Mouse (Mus musculus): ENCODE results near the gene Gapt. TPM values are rescaled to one million over a fixed set of nuclear protein-coding genes. Genes with fewer than 3 reads are reported as not detected.
"Not testable (repeated sequence)": the region's sequence is repeated elsewhere in the genome, so short reads cannot be mapped to it uniquely, and the experiment has no call there.

Gene Gapt
- polyA plus RNA-seq, 1 experiment from 2014 or later = 0.10 TPM

DNA sequence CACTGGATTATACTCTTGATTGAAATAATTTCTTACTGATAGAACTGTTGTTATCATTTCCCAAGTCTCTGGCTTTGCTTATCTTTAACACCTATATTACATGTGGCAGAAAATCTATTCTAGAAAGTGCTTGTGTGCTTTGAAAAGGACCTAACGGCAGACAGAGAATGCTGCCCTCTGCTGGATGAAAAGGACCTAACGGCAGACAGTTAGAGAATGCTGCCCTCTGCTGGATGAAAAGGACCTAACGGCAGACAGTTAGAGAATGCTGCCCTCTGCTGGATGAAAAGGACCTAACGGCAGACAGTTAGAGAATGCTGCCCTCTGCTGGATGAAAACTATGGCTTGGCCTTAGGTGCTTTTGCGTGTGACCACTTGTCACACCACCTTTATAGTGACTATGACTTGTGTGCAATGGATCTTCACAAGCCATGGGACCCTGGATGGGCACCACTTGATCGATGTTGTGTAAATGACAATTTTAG is 11.6 kb upstream of the Gapt start:
- H3K9ac ChIP-seq (ENCODE audit: low read depth, low read length); H3K9me3 ChIP-seq (replicated peaks; ENCODE audit: control insufficient read depth, low read length); H3K27ac ChIP-seq (ENCODE audit: low read depth, low read length); H3K36me3 ChIP-seq (ENCODE audit: control insufficient read depth, insufficient read depth, low read length); H3K27me3 ChIP-seq (ENCODE audit: control insufficient read depth, insufficient read depth, low read length); ATAC-seq (replicated peaks; ENCODE audit: insufficient number of reproducible peaks, low FRiP score, low TSS enrichment); H3K4me1 ChIP-seq (ENCODE audit: control insufficient read depth, insufficient read depth, low read length); H3K4me2 ChIP-seq; H3K4me3 ChIP-seq (ENCODE audit: low read depth, low read length): not testable (repeated sequence)
- WGBS (ENCODE audit: insufficient replicate concordance) = 57% methylated on average over 6 of the region's 6 CpGs

DNA sequence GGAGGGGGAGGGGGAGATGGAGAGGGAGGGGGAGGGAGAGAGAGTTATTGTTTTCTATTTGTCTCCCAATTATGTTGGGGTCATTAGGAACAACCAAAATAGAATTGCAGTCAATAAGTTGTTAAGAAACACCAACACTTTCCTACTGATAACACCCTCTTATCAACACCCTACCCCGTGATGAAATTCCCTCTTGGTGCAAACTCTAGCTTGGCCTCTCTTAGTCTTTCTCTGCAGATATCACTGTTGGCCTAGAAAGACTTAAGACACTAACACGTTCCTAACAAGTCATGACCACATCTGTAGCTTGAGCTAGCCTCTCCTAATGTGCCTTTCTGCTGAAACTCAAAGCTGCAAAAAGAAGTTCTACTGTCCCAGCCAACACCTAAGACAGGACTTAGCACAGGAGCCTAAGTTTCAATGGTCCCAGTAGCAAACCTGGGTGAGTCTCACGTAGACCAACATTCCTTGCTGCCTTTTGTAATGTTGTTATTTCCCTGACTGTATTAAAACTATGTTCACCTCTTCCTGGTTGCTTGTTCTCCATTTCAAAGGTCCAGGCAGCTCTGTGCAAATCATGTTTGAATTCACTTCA is 11.1 kb upstream of the Gapt start:
- no peak overlapping the region for H3K9ac ChIP-seq (ENCODE audit: low read depth, low read length)
- H3K36me3 ChIP-seq (ENCODE audit: control insufficient read depth, insufficient read depth, low read length) = no peaks in the 10 kb centered on the region
- 53% methylated on average over 3 of the region's 3 CpGs for WGBS (ENCODE audit: insufficient replicate concordance)
- H3K9me3 ChIP-seq (replicated peaks; ENCODE audit: control insufficient read depth, low read length) = no peaks in the 10 kb centered on the region
- no peaks in the 10 kb centered on the region for H3K4me1 ChIP-seq (ENCODE audit: control insufficient read depth, insufficient read depth, low read length)
- no peak for ATAC-seq (replicated peaks; ENCODE audit: insufficient number of reproducible peaks, low FRiP score, low TSS enrichment)
- no peak overlapping the region for H3K4me3 ChIP-seq (ENCODE audit: low read depth, low read length)
- H3K27ac ChIP-seq (ENCODE audit: low read depth, low read length) = no peak overlapping the region
- no peaks in the 10 kb centered on the region for H3K27me3 ChIP-seq (ENCODE audit: control insufficient read depth, insufficient read depth, low read length)
- no peak overlapping the region for H3K4me2 ChIP-seq

DNA sequence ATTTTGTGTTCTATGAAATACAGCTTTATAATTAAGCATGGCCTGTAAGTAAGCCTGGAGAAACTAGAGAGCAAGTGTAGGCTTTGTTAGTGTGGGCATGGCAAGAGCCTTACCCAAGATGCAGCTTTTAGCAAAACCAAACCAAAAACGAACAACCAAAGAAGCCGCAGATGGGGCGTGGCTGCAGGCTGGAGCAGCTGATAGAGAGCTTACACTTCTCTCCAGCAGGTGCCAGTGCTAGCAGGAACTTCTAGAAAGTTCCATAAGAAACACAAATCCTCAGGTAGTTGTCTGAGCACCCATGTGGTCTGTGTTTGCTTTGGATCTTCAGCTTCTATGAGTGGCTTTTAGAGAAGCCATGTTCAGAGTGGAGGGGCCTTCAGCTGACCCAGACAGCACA is 9.5 kb upstream of the Gapt start:
- Histone ChIP-seq H3K4me3 (ENCODE audit: low read depth, low read length) (no peak overlapping the region), H3K27ac (ENCODE audit: low read depth, low read length) (no peak overlapping the region), H3K36me3 (ENCODE audit: control insufficient read depth, insufficient read depth, low read length) (no peaks in the 10 kb centered on the region), H3K4me2 (no peak overlapping the region), H3K9me3 (replicated peaks; ENCODE audit: control insufficient read depth, low read length) (no peaks in the 10 kb centered on the region), H3K9ac (ENCODE audit: low read depth, low read length) (no peak overlapping the region), H3K4me1 (ENCODE audit: control insufficient read depth, insufficient read depth, low read length) (no peaks in the 10 kb centered on the region), H3K27me3 (ENCODE audit: control insufficient read depth, insufficient read depth, low read length) (no peaks in the 10 kb centered on the region)
- 87% methylated on average over 3 of the region's 3 CpGs for WGBS (ENCODE audit: insufficient replicate concordance)
- ATAC-seq (replicated peaks; ENCODE audit: insufficient number of reproducible peaks, low FRiP score, low TSS enrichment) = no peak

DNA sequence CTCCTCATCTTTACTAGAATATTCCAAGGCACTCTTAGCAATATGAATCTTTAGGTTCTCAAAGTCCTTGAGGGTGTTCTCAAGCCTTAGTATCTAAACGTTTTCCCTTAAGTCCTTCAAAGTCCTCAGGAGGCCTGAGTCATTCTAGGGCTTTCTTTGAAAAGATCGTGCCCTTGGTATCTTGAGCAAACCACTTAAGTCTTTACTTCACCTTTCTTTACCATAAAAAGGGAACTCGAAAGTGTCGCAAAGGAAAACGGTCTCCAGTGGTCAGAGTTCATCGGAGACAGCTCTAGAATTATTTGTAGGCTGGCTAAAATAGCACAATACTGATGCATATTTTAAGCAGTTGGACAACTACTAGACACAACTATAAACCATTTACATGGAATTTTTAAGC is 6.7 kb upstream of the Gapt start:
- no peaks in the 10 kb centered on the region for H3K27me3 ChIP-seq (ENCODE audit: control insufficient read depth, insufficient read depth, low read length)

DNA sequence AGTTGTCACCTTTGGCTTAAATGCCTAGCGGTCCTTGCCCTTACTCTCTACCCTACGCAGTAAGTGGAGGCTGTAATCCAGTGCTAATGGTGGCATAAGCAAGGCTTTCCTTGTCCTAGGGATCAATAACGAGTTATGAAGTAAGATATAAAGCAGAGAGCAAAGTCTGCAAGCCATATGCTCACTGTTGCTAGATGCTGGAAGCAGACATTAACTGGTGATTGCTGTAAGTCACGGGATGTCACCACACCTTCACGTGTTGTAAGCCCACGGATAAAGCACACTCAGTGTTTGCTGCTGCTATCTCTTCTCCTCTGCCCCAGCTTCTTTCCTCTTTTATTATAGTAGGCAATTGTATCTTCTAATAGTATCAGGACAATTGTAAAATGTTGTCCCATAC is 5.9 kb downstream of the Gapt start:
- WGBS (ENCODE audit: insufficient replicate concordance) = 80% methylated on average over 6 of the region's 6 CpGs
- H3K4me1 ChIP-seq (ENCODE audit: control insufficient read depth, insufficient read depth, low read length) = no peaks in the 10 kb centered on the region
- no peak for ATAC-seq (replicated peaks; ENCODE audit: insufficient number of reproducible peaks, low FRiP score, low TSS enrichment)

More for the DNA sequence above, 6.7 kb upstream of the Gapt start:
- no peak for ATAC-seq (replicated peaks; ENCODE audit: insufficient number of reproducible peaks, low FRiP score, low TSS enrichment)
- Histone ChIP-seq H3K36me3 (ENCODE audit: control insufficient read depth, insufficient read depth, low read length) (no peaks in the 10 kb centered on the region), H3K4me1 (ENCODE audit: control insufficient read depth, insufficient read depth, low read length) (no peaks in the 10 kb centered on the region), H3K4me2 (no peak overlapping the region), H3K9me3 (replicated peaks; ENCODE audit: control insufficient read depth, low read length) (no peaks in the 10 kb centered on the region), H3K27ac (ENCODE audit: low read depth, low read length) (no peak overlapping the region), H3K4me3 (ENCODE audit: low read depth, low read length) (no peak overlapping the region), H3K9ac (ENCODE audit: low read depth, low read length) (no peak overlapping the region)
- WGBS (ENCODE audit: insufficient replicate concordance) = 75% methylated on average over 6 of the region's 6 CpGs

DNA sequence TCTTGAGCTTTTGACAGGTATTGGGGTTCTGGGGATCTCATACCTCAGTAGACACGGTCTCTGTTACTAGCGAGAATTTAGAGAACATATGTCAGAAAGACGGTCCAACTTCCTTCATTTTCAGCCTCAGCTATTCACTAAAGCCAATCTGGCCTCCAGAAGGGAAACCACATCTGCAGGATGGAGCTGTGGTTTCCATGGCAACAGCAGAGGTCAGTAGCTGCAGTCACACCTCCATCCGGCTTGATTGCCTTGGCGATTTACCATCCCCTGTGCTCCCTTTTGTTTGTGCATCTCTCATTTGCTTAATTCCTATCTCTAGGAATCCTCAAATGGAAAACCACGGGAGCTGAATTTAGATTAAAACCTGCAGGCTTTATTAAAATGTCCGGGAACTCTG is 10.3 kb downstream of the Gapt start:
- H3K27ac ChIP-seq (ENCODE audit: low read depth, low read length) = no peak overlapping the region
- 50% methylated on average over 7 of the region's 7 CpGs for WGBS (ENCODE audit: insufficient replicate concordance)

More for the DNA sequence above, 5.9 kb downstream of the Gapt start:
- no peak overlapping the region for H3K4me2 ChIP-seq
- H3K4me3 ChIP-seq (ENCODE audit: low read depth, low read length) = no peak overlapping the region
- no peak overlapping the region for H3K9ac ChIP-seq (ENCODE audit: low read depth, low read length)
- no peak overlapping the region for H3K27ac ChIP-seq (ENCODE audit: low read depth, low read length)
- H3K9me3 ChIP-seq (replicated peaks; ENCODE audit: control insufficient read depth, low read length) = no peaks in the 10 kb centered on the region
- H3K36me3 ChIP-seq (ENCODE audit: control insufficient read depth, insufficient read depth, low read length) = no peaks in the 10 kb centered on the region
- H3K27me3 ChIP-seq (ENCODE audit: control insufficient read depth, insufficient read depth, low read length) = no peaks in the 10 kb centered on the region

DNA sequence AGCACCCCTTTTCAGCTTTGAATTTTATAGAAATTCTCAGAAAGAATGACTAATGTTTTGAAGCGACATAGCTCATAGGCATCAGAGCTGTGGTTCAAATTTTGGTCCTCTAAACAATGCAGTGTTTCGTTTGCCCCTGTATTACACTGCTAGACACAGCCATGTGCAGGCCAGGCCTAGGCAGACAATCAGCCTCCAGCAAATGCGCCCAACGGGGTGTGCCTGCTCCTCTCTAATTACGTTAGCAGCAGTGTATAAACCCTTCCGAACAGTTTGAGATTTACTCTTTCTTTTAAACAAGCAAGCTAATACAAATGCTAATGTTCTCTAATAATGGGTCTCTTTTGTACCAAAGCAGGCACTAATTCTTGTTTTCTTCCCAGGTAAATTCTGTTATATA is 14.4 kb downstream of the Gapt start:
- Histone ChIP-seq H3K36me3 (ENCODE audit: control insufficient read depth, insufficient read depth, low read length) (no peaks in the 10 kb centered on the region), H3K4me2 (no peak overlapping the region), H3K4me3 (ENCODE audit: low read depth, low read length) (no peak overlapping the region), H3K9ac (ENCODE audit: low read depth, low read length) (no peak overlapping the region), H3K4me1 (ENCODE audit: control insufficient read depth, insufficient read depth, low read length) (no peaks in the 10 kb centered on the region), H3K9me3 (replicated peaks; ENCODE audit: control insufficient read depth, low read length) (no peaks in the 10 kb centered on the region), H3K27me3 (ENCODE audit: control insufficient read depth, insufficient read depth, low read length) (no peaks in the 10 kb centered on the region), H3K27ac (ENCODE audit: low read depth, low read length) (no peak overlapping the region)
- WGBS (ENCODE audit: insufficient replicate concordance) = 81% methylated on average over 6 of the region's 6 CpGs
- ATAC-seq (replicated peaks; ENCODE audit: insufficient number of reproducible peaks, low FRiP score, low TSS enrichment) = no peak

More for the DNA sequence above, 10.3 kb downstream of the Gapt start:
- Histone ChIP-seq H3K4me3 (ENCODE audit: low read depth, low read length) (no peak overlapping the region), H3K4me2 (no peak overlapping the region), H3K9ac (ENCODE audit: low read depth, low read length) (no peak overlapping the region), H3K4me1 (ENCODE audit: control insufficient read depth, insufficient read depth, low read length) (no peaks in the 10 kb centered on the region), H3K9me3 (replicated peaks; ENCODE audit: control insufficient read depth, low read length) (no peaks in the 10 kb centered on the region), H3K27me3 (ENCODE audit: control insufficient read depth, insufficient read depth, low read length) (no peaks in the 10 kb centered on the region), H3K36me3 (ENCODE audit: control insufficient read depth, insufficient read depth, low read length) (no peaks in the 10 kb centered on the region)
- ATAC-seq (replicated peaks; ENCODE audit: insufficient number of reproducible peaks, low FRiP score, low TSS enrichment) = no peak

DNA sequence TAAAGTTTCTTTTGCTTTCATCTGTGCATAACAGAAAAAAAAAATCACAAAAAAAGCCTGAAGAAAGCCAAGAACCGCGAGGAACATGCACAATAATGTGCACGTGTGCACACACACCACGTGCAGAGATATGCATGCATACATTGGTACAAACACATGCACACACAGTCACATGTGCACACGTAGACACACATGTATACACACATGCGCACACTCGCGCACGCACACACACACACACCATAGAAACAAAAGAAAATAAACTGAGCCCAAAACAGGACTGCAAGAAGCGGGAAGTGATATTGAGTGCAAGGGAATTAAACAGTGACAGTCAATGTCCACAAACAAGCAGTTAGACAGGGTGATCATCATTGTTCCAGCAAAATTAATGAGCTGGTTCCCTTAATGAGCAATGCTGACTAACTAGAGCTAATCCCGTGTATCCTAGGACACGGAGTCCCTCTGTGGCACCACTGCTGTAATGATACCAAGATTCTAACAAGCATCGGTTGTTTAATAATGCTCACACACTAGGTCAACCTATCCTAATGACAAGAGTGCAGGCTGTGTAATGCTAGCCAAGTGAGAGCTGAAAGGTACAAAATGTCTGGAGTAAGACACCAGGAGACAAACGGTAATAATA is 23.9 kb downstream of the Gapt start:
- WGBS (ENCODE audit: insufficient replicate concordance) = 88% methylated on average over 14 of the region's 14 CpGs
- no peak overlapping the region for H3K4me3 ChIP-seq (ENCODE audit: low read depth, low read length)
- H3K27me3 ChIP-seq (ENCODE audit: control insufficient read depth, insufficient read depth, low read length) = no peaks in the 10 kb centered on the region
- H3K4me1 ChIP-seq (ENCODE audit: control insufficient read depth, insufficient read depth, low read length) = no peaks in the 10 kb centered on the region
- no peak overlapping the region for H3K9ac ChIP-seq (ENCODE audit: low read depth, low read length)
- no peaks in the 10 kb centered on the region for H3K36me3 ChIP-seq (ENCODE audit: control insufficient read depth, insufficient read depth, low read length)
- H3K27ac ChIP-seq (ENCODE audit: low read depth, low read length) = no peak overlapping the region
- no peaks in the 10 kb centered on the region for H3K9me3 ChIP-seq (replicated peaks; ENCODE audit: control insufficient read depth, low read length)
- ATAC-seq (replicated peaks; ENCODE audit: insufficient number of reproducible peaks, low FRiP score, low TSS enrichment) = no peak
- no peak overlapping the region for H3K4me2 ChIP-seq

DNA sequence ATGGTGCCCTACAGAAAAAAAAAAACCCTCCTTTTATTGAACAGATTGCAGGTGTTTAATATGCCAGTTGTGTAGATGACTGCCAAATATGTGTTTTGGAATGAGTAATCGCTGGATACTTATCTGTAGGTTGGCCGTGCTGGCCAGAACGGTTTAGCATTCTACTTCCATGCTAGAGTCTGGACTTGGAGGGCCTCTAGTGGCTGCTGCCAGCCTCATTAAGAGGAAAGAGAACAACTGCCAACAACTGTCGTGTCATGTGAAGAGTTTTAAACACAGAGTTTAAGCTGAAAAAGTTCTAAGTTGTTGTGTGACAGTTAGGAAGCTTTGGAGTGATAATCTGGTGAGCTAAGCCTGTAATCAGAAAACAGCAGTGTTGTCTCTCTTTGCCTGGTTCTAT is 38.3 kb downstream of the Gapt start:
- Histone ChIP-seq H3K27me3 (ENCODE audit: control insufficient read depth, insufficient read depth, low read length) (no peaks in the 10 kb centered on the region), H3K9me3 (replicated peaks; ENCODE audit: control insufficient read depth, low read length) (no peaks in the 10 kb centered on the region), H3K4me2 (no peak overlapping the region), H3K27ac (ENCODE audit: low read depth, low read length) (no peak overlapping the region), H3K36me3 (ENCODE audit: control insufficient read depth, insufficient read depth, low read length) (no peaks in the 10 kb centered on the region), H3K9ac (ENCODE audit: low read depth, low read length) (no peak overlapping the region), H3K4me3 (ENCODE audit: low read depth, low read length) (no peak overlapping the region), H3K4me1 (ENCODE audit: control insufficient read depth, insufficient read depth, low read length) (no peaks in the 10 kb centered on the region)
- 50% methylated on average over 4 of the region's 4 CpGs for WGBS (ENCODE audit: insufficient replicate concordance)
- no peak for ATAC-seq (replicated peaks; ENCODE audit: insufficient number of reproducible peaks, low FRiP score, low TSS enrichment)
